Mouse (Mus musculus): Measurements from ENCODE around the gene Cd44.

Cd44 gene

GRCm38 (mm10) chr2:102820790-102821189, 80.7 kb downstream of the Cd44 start:
- DNase-seq (ENCODE audit: low read depth, low spot score), result no peak

GRCm38 (mm10) chr2:102820225-102820711, 81.2 kb downstream of the Cd44 start:
- no peak for DNase-seq (ENCODE audit: low read depth, low spot score)

- DNase-seq (ENCODE audit: low read depth, low spot score), result no peak
These were observed 86.1 kb downstream of the Cd44 start for GRCm38 (mm10) chr2:102815289-102815809.

GRCm38 (mm10) chr2:102812756-102813155, 88.7 kb downstream of the Cd44 start:
- peak; percentile 27 for DNase-seq (ENCODE audit: low read depth, low spot score)

- no peak for DNase-seq (ENCODE audit: low read depth, low spot score)
These were observed 92.0 kb downstream of the Cd44 start for GRCm38 (mm10) chr2:102809436-102809835.

- no peak for DNase-seq (ENCODE audit: low read depth, low spot score)
These were observed 93.8 kb downstream of the Cd44 start for GRCm38 (mm10) chr2:102807633-102808032.

- DNase-seq (ENCODE audit: low read depth, low spot score), result no peak
These were observed 95.5 kb downstream of the Cd44 start for GRCm38 (mm10) chr2:102805761-102806496.

- no peak for DNase-seq (ENCODE audit: low read depth, low spot score)
These were observed 96.2 kb downstream of the Cd44 start for GRCm38 (mm10) chr2:102805283-102805682.

- peak; percentile 66 for DNase-seq (ENCODE audit: low read depth, low spot score)
These were observed 97.4 kb downstream of the Cd44 start for GRCm38 (mm10) chr2:102804109-102804508.

- DNase-seq (ENCODE audit: low read depth, low spot score), result no peak
These were observed 99.6 kb downstream of the Cd44 start for GRCm38 (mm10) chr2:102801899-102802298.

- DNase-seq (ENCODE audit: low read depth, low spot score), result no peak
These were observed 103.3 kb downstream of the Cd44 start for GRCm38 (mm10) chr2:102798149-102798548.

- no peak for DNase-seq (ENCODE audit: low read depth, low spot score)
These were observed 106.4 kb downstream of the Cd44 start for GRCm38 (mm10) chr2:102795034-102795433.

GRCm38 (mm10) chr2:102792804-102793203, 108.7 kb downstream of the Cd44 start:
- no peak for DNase-seq (ENCODE audit: low read depth, low spot score)

- no peak for DNase-seq (ENCODE audit: low read depth, low spot score)
These were observed 109.8 kb downstream of the Cd44 start for GRCm38 (mm10) chr2:102791641-102792040.

- DNase-seq (ENCODE audit: low read depth, low spot score), result no peak
These were observed 115.8 kb downstream of the Cd44 start for GRCm38 (mm10) chr2:102785696-102786095.

- DNase-seq (ENCODE audit: low read depth, low spot score), result no peak
These were observed 118.7 kb downstream of the Cd44 start for GRCm38 (mm10) chr2:102782751-102783150.

GRCm38 (mm10) chr2:102778208-102778607, 123.3 kb downstream of the Cd44 start:
- no peak for DNase-seq (ENCODE audit: low read depth, low spot score)

GRCm38 (mm10) chr2:102775561-102775960, 125.9 kb downstream of the Cd44 start:
- DNase-seq (ENCODE audit: low read depth, low spot score), result no peak

- DNase-seq (ENCODE audit: low read depth, low spot score), result no peak
These were observed 126.8 kb downstream of the Cd44 start for GRCm38 (mm10) chr2:102774700-102775099.

- no peak for DNase-seq (ENCODE audit: low read depth, low spot score)
These were observed 129.2 kb downstream of the Cd44 start for GRCm38 (mm10) chr2:102772276-102772675.

GRCm38 (mm10) chr2:102771304-102771703, 130.2 kb downstream of the Cd44 start:
- DNase-seq (ENCODE audit: low read depth, low spot score), result no peak

GRCm38 (mm10) chr2:102768267-102768666, 133.2 kb downstream of the Cd44 start:
- DNase-seq (ENCODE audit: low read depth, low spot score), result no peak

Measured in CD4-positive, CD25-positive, alpha-beta regulatory T cell, adult 2 months (primary cell).